Mouse (Mus musculus) myocyte (in vitro differentiated cells): ENCODE measurements around the gene Sorcs2.

Source experiments
- CEBPB ChIP-seq: IDR thresholded peaks from 2 replicates; pipeline ENCODE4 v1.6.1; 2011; ENCODE audit warnings: mild to moderate bottlenecking, moderate library complexity; ENCODE audit not compliant: poor library complexity, insufficient read depth, severe bottlenecking
- E2F4 ChIP-seq: IDR thresholded peaks from one replicate; pipeline ENCODE4 v1.6.1; 2011; ENCODE audit warnings: mild to moderate bottlenecking, control low read depth, moderate library complexity; ENCODE audit not compliant: insufficient read depth
- MAX ChIP-seq: IDR thresholded peaks from one replicate; pipeline ENCODE4 v1.6.1; 2011; ENCODE audit warnings: low read depth, mild to moderate bottlenecking, control low read depth
- MYOD1 ChIP-seq, 3 experiments: IDR thresholded peaks; one replicate each; pipeline ENCODE4 v1.6.1; 2011; ENCODE audit warnings: control low read depth in 2 of 3, low read depth in 2 of 3, mild to moderate bottlenecking in 2 of 3, moderate library complexity in 1 of 3; ENCODE audit not compliant: insufficient read length in 2 of 3, control insufficient read depth in 1 of 3
- MYOG ChIP-seq, 3 experiments: IDR thresholded peaks; one replicate each; pipeline ENCODE4 v1.6.1; 2011; ENCODE audit warnings: control low read depth in 2 of 3, low read depth in 2 of 3, mild to moderate bottlenecking in 2 of 3; ENCODE audit not compliant: insufficient read length in 2 of 3, control insufficient read depth in 1 of 3, insufficient read depth in 1 of 3
- POLR2A ChIP-seq: IDR thresholded peaks from one replicate; pipeline ENCODE4 v1.6.1; 2011; ENCODE audit warnings: low read depth, mild to moderate bottlenecking, control low read depth, moderate library complexity; ENCODE audit not compliant: insufficient read length
- POLR2AphosphoS2 ChIP-seq: IDR thresholded peaks from one replicate; pipeline ENCODE4 v1.6.1; 2011; ENCODE audit warnings: low read depth, control low read depth; ENCODE audit not compliant: insufficient read length
- REST ChIP-seq: IDR thresholded peaks from one replicate; pipeline ENCODE4 v1.6.1; 2011; ENCODE audit warnings: mild to moderate bottlenecking, control low read depth, moderate library complexity; ENCODE audit not compliant: insufficient read depth, insufficient read length
- SRF ChIP-seq: IDR thresholded peaks from one replicate; pipeline ENCODE4 v1.6.1; 2011; ENCODE audit warnings: low read depth; ENCODE audit not compliant: control insufficient read depth, insufficient read length
- TCF12 ChIP-seq: IDR thresholded peaks from one replicate; pipeline ENCODE4 v1.6.1; 2011; ENCODE audit warnings: mild to moderate bottlenecking, control low read depth; ENCODE audit not compliant: poor library complexity, insufficient read depth, severe bottlenecking
- TCF3 ChIP-seq: IDR thresholded peaks from one replicate; pipeline ENCODE4 v1.6.1; 2011; ENCODE audit warnings: low read depth, control low read depth; ENCODE audit not compliant: insufficient read length
- USF1 ChIP-seq: IDR thresholded peaks from one replicate; pipeline ENCODE4 v1.6.1; 2011; ENCODE audit warnings: low read depth, mild to moderate bottlenecking, control low read depth, moderate library complexity

GRCm38 (mm10) chr5:36358161-36358560 is 39.8 kb downstream of the Sorcs2 start:
- TF ChIP-seq REST (no peak), MYOD1 (IDR thresholded peaks at IDR 0.05; ENCODE audit: control insufficient read depth in 1 of 3, insufficient read length in 2 of 3, low read depth in 2 of 3) (no peak), TCF12 (no peak), USF1 (no peak), MAX (no peak), POLR2A (no peak), CEBPB (no peak), POLR2AphosphoS2 (no peak), MYOG (IDR thresholded peaks at IDR 0.05; ENCODE audit: control insufficient read depth in 1 of 3, insufficient read depth in 1 of 3, insufficient read length in 2 of 3, low read depth in 2 of 3) (no peak), TCF3 (no peak), E2F4 (no peak), SRF (no peak)
